Mouse (Mus musculus) heart, embryonic 16.5 days (tissue): Measurements from ENCODE around the gene Wwox. TPM values are rescaled to one million over a fixed set of nuclear protein-coding genes. Genes with fewer than 3 reads are reported as not detected.

Source experiments
- ATAC-seq: fragments of 200-750 bp; cut with Nextera tagmentation; replicated peaks from 2 replicates; pipeline ENCODE4 v1.8.0; 2017; ENCODE audit warnings: moderate number of reproducible peaks; ENCODE audit not compliant: insufficient read depth, low FRiP score; ENCODE audit errors: extremely low read depth
- H3K27ac ChIP-seq: fragments of 300-500 bp; sonication (generic); 2 replicates; pipeline ENCODE4 v1.5.1; 2014; ENCODE audit warnings: mild to moderate bottlenecking, low read length, control low read depth, moderate library complexity
- H3K27me3 ChIP-seq: fragments of 300-500 bp; sonication (generic); 2 replicates; pipeline ENCODE4 v1.6.1; 2014; ENCODE audit warnings: low read length, mixed read lengths; ENCODE audit not compliant: control insufficient read depth, insufficient read depth
- H3K36me3 ChIP-seq: fragments of 300-500 bp; sonication (generic); 2 replicates; pipeline ENCODE4 v1.6.1; 2014; ENCODE audit not compliant: control insufficient read depth, insufficient read depth
- H3K4me1 ChIP-seq: fragments of 300-500 bp; sonication (generic); 2 replicates; pipeline ENCODE4 v1.6.1; 2014; ENCODE audit warnings: low read length, mixed read lengths; ENCODE audit not compliant: control insufficient read depth, insufficient read depth
- H3K4me2 ChIP-seq: fragments of 300-500 bp; sonication (generic); 2 replicates; pipeline ENCODE4 v1.6.1; 2014; ENCODE audit warnings: low read depth, mild to moderate bottlenecking, control low read depth, low read length
- H3K4me3 ChIP-seq: fragments of 300-500 bp; sonication (generic); 2 replicates; pipeline ENCODE4 v1.5.1; 2014; ENCODE audit warnings: mild to moderate bottlenecking, control low read depth, low read length
- H3K9ac ChIP-seq: fragments of 300-500 bp; sonication (generic); 2 replicates; pipeline ENCODE4 v1.6.1; 2014; ENCODE audit warnings: low read length, control low read depth
- H3K9me3 ChIP-seq: fragments of 300-500 bp; sonication (generic); replicated peaks from 2 replicates; pipeline ENCODE4 v1.6.1; 2016; ENCODE audit warnings: low read length; ENCODE audit not compliant: control insufficient read depth
- WGBS: fragments of 180-500 bp; shearing (Covaris S2); extraction: QIAGEN DNeasy Blood & Tissue Kit; methylation state at CpG from one replicate; pipeline ENCODE4 v1.1.7; 2014; 5-methylcytosine and 5-hydroxymethylcytosine counted together
- polyA plus RNA-seq: library from polyadenylated mRNA; unstranded; fragments of >200 nt; fragmentation: Nextera tagmentation; extraction: Ambion mirVana; gene quantifications from 2 replicates; pipeline ENCODE4 v1.2.1, GENCODE M21; 2015

Wwox gene
- polyA plus RNA-seq, 1 experiment from 2014 or later: 12.8 TPM

DNA sequence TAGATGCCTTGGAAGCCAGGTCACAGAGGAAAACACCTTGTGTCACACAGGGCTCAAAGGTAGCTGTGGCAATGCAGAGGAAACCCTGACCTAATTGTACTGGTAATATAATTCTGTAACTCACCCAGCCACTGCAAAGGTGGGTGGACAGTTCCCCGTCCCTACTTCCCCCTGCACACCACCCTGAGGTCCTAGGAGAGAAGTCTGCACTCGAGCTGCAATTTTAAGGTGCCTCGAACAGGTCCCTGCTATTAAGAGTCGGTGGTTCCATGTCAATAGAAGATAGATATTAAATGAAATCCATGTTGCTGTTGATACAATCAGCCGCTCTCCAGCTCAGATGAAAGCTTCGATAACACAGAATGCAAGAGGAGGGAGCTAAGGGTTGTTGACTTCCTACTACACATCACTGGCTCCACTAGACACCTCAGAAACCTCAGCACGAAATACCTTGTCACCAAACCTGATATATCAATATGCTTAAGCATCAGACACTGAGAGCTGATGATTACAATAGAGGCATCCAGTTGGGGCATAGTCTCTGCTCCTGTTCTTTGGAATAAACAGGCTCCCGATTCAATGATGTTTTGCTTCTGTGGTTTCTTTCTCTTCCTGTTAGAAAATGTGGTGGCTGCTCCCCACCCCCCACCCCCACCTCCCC lies 441.1 kb downstream of the Wwox start:
- peaks cover 30% of the 10 kb centered on the region for H3K4me1 ChIP-seq
- no peak overlapping the region for H3K27ac ChIP-seq

DNA sequence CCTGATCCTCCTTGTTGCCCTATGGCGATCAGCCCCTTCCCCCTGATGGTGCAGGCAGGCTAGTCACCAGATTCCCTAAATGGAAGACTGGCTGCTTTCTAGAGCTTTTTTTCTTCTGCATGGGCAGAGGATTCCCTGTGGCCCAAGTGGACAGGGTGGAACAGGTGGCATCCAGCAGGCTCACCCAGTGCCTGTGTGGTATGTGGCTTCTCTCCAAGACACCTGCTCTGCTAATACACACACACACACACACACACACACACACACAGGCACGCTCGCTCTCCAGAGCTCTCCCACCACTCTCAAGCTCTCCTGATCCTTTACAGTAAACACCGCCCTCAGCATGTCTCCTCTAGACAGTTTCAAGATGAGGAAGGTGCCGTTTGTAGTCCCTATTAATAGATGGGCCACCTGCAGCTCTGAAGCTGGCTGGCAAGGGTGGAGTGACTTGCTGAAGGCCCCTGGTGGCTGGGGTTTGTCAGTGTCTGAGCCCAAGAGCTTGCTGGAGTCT lies 442.5 kb downstream of the Wwox start:
- H3K4me2 ChIP-seq: no peak overlapping the region
- H3K27ac ChIP-seq: peak overlapping the region; percentile 55; the same call in 1 of the 2 replicates
- H3K9me3 ChIP-seq: no peaks in the 10 kb centered on the region
- peak; percentile 74 for ATAC-seq
- no peaks in the 10 kb centered on the region for H3K36me3 ChIP-seq
- H3K4me1 ChIP-seq: peaks cover 25% of the 10 kb centered on the region
- no peak overlapping the region for H3K9ac ChIP-seq
- 42% methylated on average over 5 of the region's 5 CpGs for WGBS
- no peak overlapping the region for H3K4me3 ChIP-seq
- H3K27me3 ChIP-seq: no peaks in the 10 kb centered on the region

More for the DNA sequence above, 441.1 kb downstream of the Wwox start:
- Histone ChIP-seq H3K4me3 (no peak overlapping the region), H3K9me3 (no peaks in the 10 kb centered on the region), H3K36me3 (no peaks in the 10 kb centered on the region), H3K9ac (no peak overlapping the region), H3K4me2 (no peak overlapping the region), H3K27me3 (no peaks in the 10 kb centered on the region)
- ATAC-seq: no peak
- WGBS: 69% methylated on average over 8 of the region's 8 CpGs

DNA sequence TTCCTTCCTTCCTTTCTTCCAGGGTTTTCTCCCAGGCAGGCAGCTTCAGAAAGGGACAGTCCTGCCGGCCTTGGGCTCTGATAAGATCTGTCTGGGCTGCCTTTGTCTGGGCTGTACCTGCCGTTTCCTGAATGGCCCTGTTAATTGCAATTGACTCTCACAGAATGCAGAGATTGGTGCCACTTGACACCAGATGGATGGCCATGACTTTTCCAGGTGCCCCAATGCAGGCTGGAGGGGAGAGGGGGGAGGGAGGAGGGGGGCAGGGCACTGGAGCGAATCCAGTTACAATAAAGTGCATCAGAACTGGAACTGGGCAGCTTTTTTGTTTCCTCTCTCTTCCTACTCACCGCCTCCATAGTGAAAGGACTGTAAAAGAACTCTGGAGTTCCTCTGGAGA lies 443.0 kb downstream of the Wwox start:
- H3K9me3 ChIP-seq: no peaks in the 10 kb centered on the region
- WGBS: 33% methylated on average over 4 of the region's 4 CpGs
- no peak overlapping the region for H3K4me2 ChIP-seq
- no peak for ATAC-seq
- H3K4me3 ChIP-seq: no peak overlapping the region
- H3K27ac ChIP-seq: peak overlapping the region; percentile 55
- no peak overlapping the region for H3K9ac ChIP-seq
- no peaks in the 10 kb centered on the region for H3K27me3 ChIP-seq
- H3K36me3 ChIP-seq: no peaks in the 10 kb centered on the region
- peaks cover 21% of the 10 kb centered on the region for H3K4me1 ChIP-seq

DNA sequence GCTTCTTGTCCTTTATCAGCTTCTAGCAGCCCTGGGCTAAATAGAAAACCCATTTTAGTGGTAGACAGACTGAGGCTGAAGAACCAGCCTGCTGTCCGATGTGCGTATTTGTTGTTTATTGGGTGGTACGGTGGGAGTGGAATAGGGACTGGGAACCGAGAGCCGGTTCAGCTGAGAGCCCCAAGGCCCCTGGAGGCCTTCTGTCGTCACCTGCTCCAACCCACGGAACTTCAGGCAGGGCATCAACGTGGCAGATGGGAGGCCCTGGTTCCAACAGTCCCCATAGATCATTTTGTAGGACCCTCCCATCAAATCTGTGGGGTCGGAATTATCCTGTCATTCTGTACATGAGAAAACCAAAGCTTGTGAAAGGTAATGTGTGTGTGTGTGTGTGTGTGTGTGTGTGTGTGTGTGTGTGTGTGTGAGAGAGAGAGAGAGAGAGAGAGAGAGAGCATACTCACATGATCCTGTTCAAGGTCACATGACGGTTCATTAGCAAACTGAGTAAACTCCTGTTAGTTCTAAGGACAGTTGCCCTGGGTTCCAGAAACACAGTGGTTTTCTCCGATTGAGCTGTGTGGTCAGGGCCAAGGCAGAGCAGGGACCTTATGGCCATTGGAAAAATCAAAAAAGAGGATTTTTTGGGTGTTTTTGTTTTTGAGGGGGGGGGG lies 443.6 kb downstream of the Wwox start:
- H3K36me3 ChIP-seq: no peaks in the 10 kb centered on the region
- WGBS: 73% methylated on average over 11 of the region's 11 CpGs
- peaks cover 21% of the 10 kb centered on the region for H3K4me1 ChIP-seq
- no peaks in the 10 kb centered on the region for H3K9me3 ChIP-seq
- peak overlapping the region; percentile 55; the same call in 1 of the 2 replicates for H3K27ac ChIP-seq
- no peaks in the 10 kb centered on the region for H3K27me3 ChIP-seq
- no peak overlapping the region for H3K4me3 ChIP-seq
- no peak overlapping the region for H3K9ac ChIP-seq
- H3K4me2 ChIP-seq: no peak overlapping the region
- no peak for ATAC-seq

DNA sequence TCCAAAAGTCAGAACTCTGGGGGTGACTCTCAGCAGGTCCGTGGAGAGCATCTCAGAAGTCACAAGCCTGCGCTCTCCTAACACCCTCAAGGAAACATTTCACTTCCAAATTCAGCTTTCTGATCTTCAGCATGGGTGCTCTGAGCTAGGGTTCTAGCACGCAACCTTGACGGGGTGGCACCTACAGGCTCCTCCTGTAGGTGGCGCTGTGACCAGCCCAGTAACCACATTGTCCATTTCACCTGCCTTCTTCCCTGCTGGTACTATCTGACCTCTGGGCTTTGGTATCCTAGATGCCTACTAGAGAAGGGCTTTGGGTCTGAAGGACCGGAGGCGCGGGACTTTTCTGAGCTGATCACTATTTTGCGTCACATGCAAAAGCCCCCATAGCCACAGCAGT lies 444.5 kb downstream of the Wwox start:
- H3K27me3 ChIP-seq: no peaks in the 10 kb centered on the region
- no peak for ATAC-seq
- H3K4me3 ChIP-seq: no peak overlapping the region
- WGBS: 78% methylated on average over 9 of the region's 9 CpGs
- no peak overlapping the region for H3K9ac ChIP-seq
- H3K4me2 ChIP-seq: no peak overlapping the region
- no peaks in the 10 kb centered on the region for H3K9me3 ChIP-seq
- no peaks in the 10 kb centered on the region for H3K36me3 ChIP-seq
- H3K4me1 ChIP-seq: peaks cover 21% of the 10 kb centered on the region
- H3K27ac ChIP-seq: no peak overlapping the region

DNA sequence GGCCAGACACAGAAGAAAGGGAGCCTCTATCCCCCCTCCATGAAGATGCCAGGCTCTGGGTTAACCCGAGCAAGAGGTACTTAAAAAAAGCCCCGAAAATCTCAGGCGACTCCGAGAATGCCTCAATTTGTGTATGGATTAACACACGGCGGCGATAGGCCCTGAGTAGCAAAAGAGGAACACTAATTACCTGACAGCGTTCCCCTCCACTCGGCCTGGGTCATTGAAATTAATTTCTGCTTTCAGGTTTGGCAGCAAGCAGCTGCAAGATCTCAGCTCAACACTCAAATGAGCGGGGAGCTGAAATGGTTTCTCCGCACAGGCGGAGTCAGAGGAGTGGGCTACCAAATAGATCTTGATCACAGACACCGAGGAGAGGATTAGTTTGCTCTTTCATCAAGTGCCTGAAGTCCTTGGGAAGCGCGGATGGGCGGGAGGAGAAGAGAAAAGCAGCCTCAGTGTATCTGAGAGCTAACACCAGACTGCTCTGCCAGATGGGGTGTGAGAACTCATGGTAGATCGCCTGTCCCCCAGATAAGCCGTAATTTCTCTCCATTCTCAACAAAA lies 445.7 kb downstream of the Wwox start:
- 49% methylated on average over 18 of the region's 18 CpGs for WGBS
- Histone ChIP-seq H3K9ac (no peak overlapping the region), H3K27ac (no peak overlapping the region), H3K36me3 (no peaks in the 10 kb centered on the region), H3K4me2 (no peak overlapping the region), H3K4me1 (peaks cover 17% of the 10 kb centered on the region), H3K4me3 (no peak overlapping the region), H3K27me3 (no peaks in the 10 kb centered on the region), H3K9me3 (no peaks in the 10 kb centered on the region)
- ATAC-seq: no peak

DNA sequence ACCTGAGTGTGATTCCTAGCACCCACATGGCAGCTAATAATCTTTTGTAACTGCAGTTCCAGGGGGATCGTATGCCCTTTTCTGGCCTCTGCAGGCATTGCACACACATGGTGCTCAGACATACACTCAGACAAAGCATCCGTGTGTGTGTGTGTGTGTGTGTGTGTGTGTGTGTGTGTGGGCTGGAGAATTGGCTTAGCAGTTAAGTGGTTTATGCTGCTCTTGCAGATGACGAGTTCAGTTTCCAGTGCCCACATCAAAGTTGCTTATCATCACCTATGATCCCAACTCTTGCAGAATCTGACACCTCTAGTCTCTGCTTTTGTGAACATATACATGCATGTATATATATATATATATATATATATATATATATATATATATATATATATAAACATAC lies 448.9 kb downstream of the Wwox start:
- Histone ChIP-seq H3K4me2 (no peak overlapping the region), H3K27ac (no peak overlapping the region), H3K9ac (no peak overlapping the region), H3K4me1 (peaks cover 7% of the 10 kb centered on the region; the same call in 1 of the 2 replicates), H3K36me3 (no peaks in the 10 kb centered on the region), H3K27me3 (no peaks in the 10 kb centered on the region), H3K4me3 (no peak overlapping the region), H3K9me3 (no peaks in the 10 kb centered on the region)
- no peak for ATAC-seq
- WGBS: 80% methylated on average over 3 of the region's 3 CpGs

DNA sequence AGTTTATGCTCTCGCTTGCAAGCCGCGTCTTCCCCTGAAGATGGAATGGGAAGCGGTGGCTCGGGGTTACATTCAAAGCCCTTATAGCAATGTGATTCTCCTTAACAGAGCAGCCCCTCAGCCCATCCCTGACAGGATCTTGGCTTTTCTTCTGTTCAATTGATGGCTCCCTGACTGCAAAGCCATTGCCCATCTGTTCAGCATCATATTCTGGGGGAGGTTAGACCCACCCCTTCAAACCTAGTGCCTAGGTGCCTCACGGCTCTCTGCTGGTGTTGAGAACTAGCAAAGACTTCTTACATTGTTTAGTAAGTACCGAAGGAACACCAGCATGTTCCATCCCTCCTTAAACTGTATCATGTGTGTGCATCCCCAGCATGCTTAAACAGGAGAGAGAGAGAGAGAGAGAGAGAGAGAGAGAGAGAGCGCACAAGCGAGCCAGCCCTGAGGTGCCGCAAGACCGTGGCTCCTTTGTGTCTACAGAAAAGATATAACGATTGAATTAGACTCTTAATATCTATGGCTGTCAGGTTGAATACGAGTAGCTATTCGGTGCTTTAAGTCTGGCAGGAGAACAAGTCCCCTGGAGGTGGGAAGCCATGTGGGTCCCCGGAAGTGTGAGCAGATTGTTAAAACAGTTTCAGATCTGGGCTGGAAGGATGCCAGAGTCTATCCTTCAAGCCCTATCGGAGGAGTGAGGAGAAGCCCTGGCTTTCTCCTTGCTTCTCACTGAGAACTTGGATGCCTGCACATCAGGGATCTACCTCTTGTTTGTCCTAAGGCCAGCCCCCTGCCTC lies 450.3 kb downstream of the Wwox start:
- no peaks in the 10 kb centered on the region for H3K9me3 ChIP-seq
- WGBS: 58% methylated on average over 16 of the region's 16 CpGs
- H3K36me3 ChIP-seq: no peaks in the 10 kb centered on the region
- no peak overlapping the region for H3K4me2 ChIP-seq
- peaks cover 7% of the 10 kb centered on the region; the same call in 1 of the 2 replicates for H3K4me1 ChIP-seq
- H3K27me3 ChIP-seq: no peaks in the 10 kb centered on the region
- H3K9ac ChIP-seq: no peak overlapping the region
- no peak overlapping the region for H3K4me3 ChIP-seq
- 0 out of 2 replicates have a peak, but pooled peaks have one; percentile 24 for ATAC-seq
- no peak overlapping the region for H3K27ac ChIP-seq
